Mouse (Mus musculus): ENCODE measurements around the gene Larp6. TPM values are rescaled to one million over a fixed set of nuclear protein-coding genes. Genes with fewer than 3 reads are reported as not detected.
A peak's percentile ranks its signal among the peaks of the same experiment; 100 is the strongest.

Larp6 gene
- polyA plus RNA-seq, 1 experiment from 2014 or later: 5.3 TPM

DNA sequence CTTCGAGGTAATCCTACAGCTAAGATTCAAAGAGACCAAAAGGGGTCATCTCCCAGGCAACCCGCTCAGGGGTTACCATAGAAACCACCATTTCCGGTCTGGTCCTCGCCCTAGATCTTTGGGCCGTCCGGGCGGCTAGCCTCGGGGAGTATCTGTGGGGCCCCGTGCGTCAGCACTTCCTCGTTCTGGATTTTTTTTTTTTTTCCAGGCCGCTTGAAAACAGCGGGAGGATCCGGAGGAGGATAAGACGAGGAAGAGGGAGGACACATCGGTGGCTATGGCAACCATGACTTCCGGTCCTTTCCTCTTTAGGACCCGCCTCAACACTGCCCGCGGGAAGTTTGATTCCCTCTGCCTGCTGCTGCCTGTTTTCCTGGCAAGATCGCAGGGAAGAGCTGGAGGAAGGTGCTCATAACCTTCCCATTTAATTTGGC lies 24.9 kb upstream of the Larp6 start, which contains the start of gene Lrrc49:
TSS of gene Lrrc49 (minus strand) at position 268 of the 434 bp plus-strand sequence.
- H3K4me1 ChIP-seq: peaks cover 5% of the 10 kb centered on the region; the same call in 1 of the 2 replicates
- H3K4me2 ChIP-seq (replicated peaks): peak within 1 kb of the TSS; percentile 64
- H3K4me3 ChIP-seq (replicated peaks): peak within 1 kb of the TSS; percentile 75
- peak within 1 kb of the TSS; percentile 90 for H3K27ac ChIP-seq (replicated peaks)
- WGBS: 0% methylated on average over 21 of the region's 21 CpGs
- peak within 1 kb of the TSS; percentile 44 for H3K9ac ChIP-seq
- no peaks in the 10 kb centered on the region; the same call in 1 of the 2 replicates for H3K36me3 ChIP-seq
- peak; percentile 91 for ATAC-seq (ENCODE audit: insufficient number of reproducible peaks, low FRiP score, low TSS enrichment, low read depth)
- no peaks in the 10 kb centered on the region for H3K9me3 ChIP-seq (replicated peaks)
- H3K27me3 ChIP-seq: no peaks in the 10 kb centered on the region

DNA sequence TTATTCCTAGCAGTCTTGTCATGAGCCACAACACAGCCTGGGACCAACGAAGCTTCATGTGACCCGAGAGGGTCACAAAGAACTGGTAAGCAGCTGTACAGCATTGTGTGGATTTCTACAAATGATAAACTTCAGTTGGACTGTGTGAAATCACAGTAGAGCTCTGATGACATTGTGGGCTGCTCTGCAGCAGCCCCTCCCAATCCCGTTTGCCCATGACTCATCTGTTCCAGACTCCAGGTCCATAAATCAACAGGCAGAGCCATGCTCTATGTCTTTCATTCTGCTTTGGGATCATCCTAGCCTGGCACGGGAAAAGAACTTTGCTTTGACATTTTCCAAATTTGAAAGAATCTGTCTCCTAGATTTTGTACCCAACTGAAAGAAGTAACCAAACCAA lies 20.2 kb upstream of the Larp6 start:
- no peak overlapping the region for H3K4me2 ChIP-seq (replicated peaks)
- H3K4me1 ChIP-seq: peaks cover 9% of the 10 kb centered on the region; the same call in 1 of the 2 replicates
- WGBS: 42% methylated on average over 4 of the region's 4 CpGs
- no peak overlapping the region for H3K9ac ChIP-seq
- H3K27ac ChIP-seq (replicated peaks): no peak overlapping the region
- H3K9me3 ChIP-seq (replicated peaks): no peaks in the 10 kb centered on the region
- no peaks in the 10 kb centered on the region for H3K36me3 ChIP-seq
- no peak for ATAC-seq (ENCODE audit: insufficient number of reproducible peaks, low FRiP score, low TSS enrichment, low read depth)
- no peak overlapping the region for H3K4me3 ChIP-seq (replicated peaks)
- H3K27me3 ChIP-seq: no peaks in the 10 kb centered on the region

- no peak for ATAC-seq (ENCODE audit: insufficient number of reproducible peaks, low FRiP score, low TSS enrichment, low read depth)
- peaks cover 3% of the 10 kb centered on the region; the same call in 1 of the 2 replicates for H3K4me1 ChIP-seq
- H3K9me3 ChIP-seq (replicated peaks): no peaks in the 10 kb centered on the region
- no peak overlapping the region for H3K27ac ChIP-seq (replicated peaks)
- H3K9ac ChIP-seq: no peak overlapping the region
- H3K27me3 ChIP-seq: no peaks in the 10 kb centered on the region
- no peak overlapping the region for H3K4me3 ChIP-seq (replicated peaks)
- H3K36me3 ChIP-seq: no peaks in the 10 kb centered on the region
- no peak overlapping the region for H3K4me2 ChIP-seq (replicated peaks)
- 58% methylated on average over 2 of the region's 2 CpGs for WGBS
These were observed 18.8 kb upstream of the Larp6 start for GRCm38 (mm10) chr9:60693986-60694385.

- H3K9ac ChIP-seq: no peak overlapping the region
- H3K4me1 ChIP-seq: peaks cover 3% of the 10 kb centered on the region; the same call in 1 of the 2 replicates
- no peak overlapping the region for H3K4me2 ChIP-seq (replicated peaks)
- H3K27ac ChIP-seq (replicated peaks): peak overlapping the region; percentile 73
- H3K36me3 ChIP-seq: no peaks in the 10 kb centered on the region
- H3K9me3 ChIP-seq (replicated peaks): no peaks in the 10 kb centered on the region
- WGBS: 35% methylated on average over 6 of the region's 6 CpGs
- no peaks in the 10 kb centered on the region for H3K27me3 ChIP-seq
- H3K4me3 ChIP-seq (replicated peaks): no peak overlapping the region
- ATAC-seq (ENCODE audit: insufficient number of reproducible peaks, low FRiP score, low TSS enrichment, low read depth): no peak
These were observed 16.4 kb upstream of the Larp6 start for GRCm38 (mm10) chr9:60696271-60696985.

DNA sequence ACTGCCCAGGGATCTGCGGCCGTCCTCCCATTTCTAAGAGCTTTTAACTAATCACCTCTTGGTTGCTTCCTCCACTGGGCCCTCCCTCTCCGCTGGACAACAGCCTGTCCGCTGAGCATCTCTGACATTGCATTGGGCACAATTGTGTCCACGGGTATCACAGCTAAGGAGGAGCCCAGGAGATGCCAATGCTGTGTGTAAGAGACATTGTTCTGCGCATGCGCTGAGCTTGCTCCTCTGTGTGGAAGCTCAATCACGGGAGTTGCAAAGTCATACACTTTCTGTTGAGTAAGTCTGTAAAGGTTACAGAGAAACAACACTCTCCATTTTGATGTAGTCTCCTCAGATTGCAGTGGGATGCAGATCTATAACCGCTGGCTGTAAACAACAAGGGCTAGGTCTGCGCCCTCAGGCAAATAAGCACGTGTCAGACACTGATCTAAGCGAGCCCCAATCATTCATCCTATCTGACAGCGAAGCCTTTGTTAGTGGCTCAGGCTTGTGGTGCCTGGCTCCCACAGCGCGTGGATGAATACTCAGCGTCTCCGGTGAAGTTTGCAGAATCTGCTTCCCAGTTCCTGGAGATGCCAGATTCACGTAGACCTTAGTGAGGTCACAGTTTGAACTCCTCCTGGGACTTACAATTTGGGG lies 13.1 kb upstream of the Larp6 start:
- H3K27me3 ChIP-seq: no peaks in the 10 kb centered on the region
- no peaks in the 10 kb centered on the region for H3K9me3 ChIP-seq (replicated peaks)
- no peak overlapping the region for H3K4me2 ChIP-seq (replicated peaks)
- H3K4me1 ChIP-seq: peaks cover 3% of the 10 kb centered on the region; the same call in 1 of the 2 replicates
- no peak overlapping the region for H3K4me3 ChIP-seq (replicated peaks)
- 54% methylated on average over 18 of the region's 18 CpGs for WGBS
- H3K9ac ChIP-seq: no peak overlapping the region
- no peak overlapping the region for H3K27ac ChIP-seq (replicated peaks)
- no peak for ATAC-seq (ENCODE audit: insufficient number of reproducible peaks, low FRiP score, low TSS enrichment, low read depth)
- H3K36me3 ChIP-seq: no peaks in the 10 kb centered on the region

DNA sequence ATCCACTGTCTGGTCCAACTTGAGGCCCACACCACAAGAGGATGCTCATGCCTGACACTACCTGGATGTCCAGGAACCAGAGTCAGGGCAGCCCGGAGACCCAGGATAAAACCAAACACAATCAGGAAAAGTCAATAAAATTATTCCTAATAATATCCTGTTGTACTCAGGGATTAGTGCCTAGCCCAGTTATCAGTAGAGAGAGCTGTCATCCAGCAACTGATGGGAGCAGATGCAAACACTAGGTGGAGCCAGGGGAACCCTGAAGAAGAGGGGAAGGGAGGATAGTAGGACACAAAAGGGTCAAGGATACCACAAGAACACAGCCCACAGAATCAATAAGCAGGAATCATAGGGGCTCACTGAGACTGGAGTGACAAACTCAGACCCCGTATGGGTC lies 5.2 kb upstream of the Larp6 start:
- H3K4me2 ChIP-seq (replicated peaks): no peak overlapping the region
- 91% methylated on average over 2 of the region's 2 CpGs for WGBS

DNA sequence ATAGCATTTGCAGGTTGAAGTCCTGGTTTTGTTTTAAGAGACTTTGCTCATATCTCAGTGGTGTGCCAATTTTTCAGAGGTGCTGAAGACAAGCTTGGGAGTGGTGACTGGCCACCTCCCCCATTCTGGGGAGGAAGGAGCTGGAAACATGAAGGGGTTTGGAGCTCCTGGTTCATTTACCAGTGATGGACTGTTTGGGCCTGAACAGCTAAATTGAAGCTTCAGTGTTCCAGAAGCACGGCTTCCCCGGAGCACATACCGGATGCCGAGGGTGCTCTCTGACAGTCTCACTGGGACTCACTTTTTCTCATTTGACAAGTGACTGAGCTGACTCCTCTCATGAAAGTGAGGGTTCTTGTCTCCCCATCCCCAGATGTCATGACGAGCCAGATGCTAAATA lies 4.2 kb upstream of the Larp6 start:
- 0 out of 2 replicates have a peak, but pooled peaks cover 9% of the 10 kb centered on the region for H3K4me1 ChIP-seq
- H3K9ac ChIP-seq: no peak overlapping the region
- H3K4me2 ChIP-seq (replicated peaks): no peak overlapping the region
- no peak overlapping the region for H3K27ac ChIP-seq (replicated peaks)
- ATAC-seq (ENCODE audit: insufficient number of reproducible peaks, low FRiP score, low TSS enrichment, low read depth): no peak
- no peaks in the 10 kb centered on the region for H3K27me3 ChIP-seq
- H3K9me3 ChIP-seq (replicated peaks): no peaks in the 10 kb centered on the region
- no peak overlapping the region for H3K4me3 ChIP-seq (replicated peaks)
- 73% methylated on average over 5 of the region's 5 CpGs for WGBS
- no peaks in the 10 kb centered on the region for H3K36me3 ChIP-seq

More for the DNA sequence above, 5.2 kb upstream of the Larp6 start:
- no peak for ATAC-seq (ENCODE audit: insufficient number of reproducible peaks, low FRiP score, low TSS enrichment, low read depth)
- no peak overlapping the region for H3K9ac ChIP-seq
- no peaks in the 10 kb centered on the region for H3K9me3 ChIP-seq (replicated peaks)
- H3K4me3 ChIP-seq (replicated peaks): no peak overlapping the region
- H3K27ac ChIP-seq (replicated peaks): no peak overlapping the region
- no peaks in the 10 kb centered on the region for H3K27me3 ChIP-seq
- no peaks in the 10 kb centered on the region for H3K36me3 ChIP-seq
- H3K4me1 ChIP-seq: 0 out of 2 replicates have a peak, but pooled peaks cover 4% of the 10 kb centered on the region

DNA sequence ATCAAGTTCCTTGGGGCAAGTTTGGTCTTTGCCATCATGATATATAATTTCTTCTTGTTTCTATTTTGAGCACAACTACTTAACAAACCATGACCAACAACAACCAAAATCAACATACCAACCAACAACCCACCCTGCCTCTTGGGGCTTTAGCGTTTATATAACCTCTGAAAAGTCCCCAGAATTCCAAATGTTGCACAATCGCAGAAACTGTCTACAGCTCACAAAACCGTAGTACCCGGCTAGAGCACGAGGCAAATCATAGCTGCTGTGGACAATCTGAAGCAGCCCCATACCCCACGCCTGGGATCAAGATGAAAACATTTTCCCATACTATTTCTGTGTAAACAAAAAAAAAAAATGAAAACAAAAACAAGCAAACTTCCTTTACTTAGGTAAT lies 3.1 kb upstream of the Larp6 start:
- 0 out of 2 replicates have a peak, but pooled peaks cover 20% of the 10 kb centered on the region for H3K4me1 ChIP-seq

GRCm38 (mm10) chr9:60712011-60712410 lies 778 bp upstream of the Larp6 start:
- 79% methylated on average over 5 of the region's 5 CpGs for WGBS
- no peak overlapping the region for H3K27ac ChIP-seq (replicated peaks)
- no peak for ATAC-seq (ENCODE audit: insufficient number of reproducible peaks, low FRiP score, low TSS enrichment, low read depth)
- no peaks in the 10 kb centered on the region for H3K27me3 ChIP-seq
- 0 out of 2 replicates have a peak, but pooled peaks cover 27% of the 10 kb centered on the region for H3K4me1 ChIP-seq
- H3K9ac ChIP-seq: no peak overlapping the region
- H3K4me2 ChIP-seq (replicated peaks): no peak overlapping the region
- no peak overlapping the region for H3K4me3 ChIP-seq (replicated peaks)
- no peaks in the 10 kb centered on the region for H3K9me3 ChIP-seq (replicated peaks)
- H3K36me3 ChIP-seq: no peaks in the 10 kb centered on the region

More for the DNA sequence above, 3.1 kb upstream of the Larp6 start:
- no peak for ATAC-seq (ENCODE audit: insufficient number of reproducible peaks, low FRiP score, low TSS enrichment, low read depth)
- no peaks in the 10 kb centered on the region for H3K36me3 ChIP-seq
- H3K9me3 ChIP-seq (replicated peaks): no peaks in the 10 kb centered on the region
- no peak overlapping the region for H3K9ac ChIP-seq
- H3K27me3 ChIP-seq: no peaks in the 10 kb centered on the region
- WGBS: 62% methylated on average over 6 of the region's 6 CpGs
- no peak overlapping the region for H3K27ac ChIP-seq (replicated peaks)
- no peak overlapping the region for H3K4me2 ChIP-seq (replicated peaks)
- no peak overlapping the region for H3K4me3 ChIP-seq (replicated peaks)

DNA sequence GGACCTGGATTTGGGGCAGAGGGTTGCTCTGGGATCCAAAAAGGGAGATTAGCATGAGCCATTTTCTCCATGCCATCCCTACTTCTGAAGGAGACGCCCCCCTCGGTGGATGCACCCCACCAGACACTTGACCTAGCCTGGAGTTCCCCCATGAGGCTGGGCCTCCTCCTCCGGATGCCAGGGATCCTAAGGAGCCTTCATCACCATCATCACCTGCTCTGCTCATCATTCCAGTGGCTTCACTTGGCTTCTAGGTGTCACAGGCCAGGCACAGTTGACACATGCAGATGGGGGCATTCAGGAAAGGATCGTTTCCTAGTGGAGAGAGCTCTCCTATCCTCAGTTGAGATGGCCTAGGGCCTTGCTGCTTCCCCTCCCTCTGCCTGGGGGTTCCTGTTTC lies 827 bp downstream of the Larp6 start:
- no peaks in the 10 kb centered on the region for H3K36me3 ChIP-seq
- H3K4me1 ChIP-seq: 0 out of 2 replicates have a peak, but pooled peaks cover 27% of the 10 kb centered on the region
- no peaks in the 10 kb centered on the region for H3K9me3 ChIP-seq (replicated peaks)
- H3K27ac ChIP-seq (replicated peaks): no peak overlapping the region
- H3K9ac ChIP-seq: peak overlapping the region; percentile 67; the same call in 1 of the 2 replicates
- peak overlapping the region; percentile 65 for H3K4me3 ChIP-seq (replicated peaks)
- H3K27me3 ChIP-seq: no peaks in the 10 kb centered on the region
- peak overlapping the region; percentile 97 for H3K4me2 ChIP-seq (replicated peaks)
- no peak for ATAC-seq (ENCODE audit: insufficient number of reproducible peaks, low FRiP score, low TSS enrichment, low read depth)
- whole genome bisulfite sequencing: 26% methylated on average over 4 of the region's 4 CpGs

GRCm38 (mm10) chr9:60714191-60714590 lies 1.4 kb downstream of the Larp6 start:
- H3K4me2 ChIP-seq (replicated peaks): peak overlapping the region; percentile 97; the same call in 1 of the 2 replicates
- H3K4me1 ChIP-seq: 0 out of 2 replicates have a peak, but pooled peaks cover 27% of the 10 kb centered on the region
- H3K27ac ChIP-seq (replicated peaks): no peak overlapping the region
- H3K36me3 ChIP-seq: no peaks in the 10 kb centered on the region
- no peaks in the 10 kb centered on the region for H3K27me3 ChIP-seq
- ATAC-seq (ENCODE audit: insufficient number of reproducible peaks, low FRiP score, low TSS enrichment, low read depth): no peak
- no peak overlapping the region for H3K4me3 ChIP-seq (replicated peaks)
- no peaks in the 10 kb centered on the region for H3K9me3 ChIP-seq (replicated peaks)
- WGBS: 82% methylated on average over 6 of the region's 6 CpGs
- no peak overlapping the region for H3K9ac ChIP-seq

Data from embryonic facial prominence, embryonic 15.5 days (tissue).